Mouse (Mus musculus): ENCODE results near the gene Tmprss6. TPM values are rescaled to one million over a fixed set of nuclear protein-coding genes. Genes with fewer than 3 reads are reported as not detected.

Gene Tmprss6
- polyA plus RNA-seq, 1 experiment from 2014 or later: 0.78 TPM

DNA sequence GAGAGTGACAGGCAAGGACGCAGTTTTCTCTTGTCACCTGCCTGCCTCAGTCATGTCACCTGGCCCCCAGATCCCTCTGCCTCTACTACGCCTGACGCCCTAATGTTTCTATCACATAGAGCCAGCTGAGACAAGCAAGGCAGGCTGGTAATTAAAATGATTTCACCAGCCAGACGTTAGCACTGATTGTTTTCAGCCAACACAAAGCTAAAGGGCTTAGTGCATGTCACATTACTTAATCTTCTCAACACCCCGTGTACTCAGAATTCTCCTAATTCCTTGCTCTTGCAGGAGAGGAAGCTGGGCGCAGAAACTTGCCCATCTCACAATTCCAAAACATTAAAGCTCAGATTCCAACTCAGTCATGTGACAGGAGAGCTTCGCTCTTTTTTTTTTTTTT lies 40.0 kb upstream of the Tmprss6 start:
- no peak overlapping the region for H3K27ac ChIP-seq (ENCODE audit: low read depth, low read length)
- 74% methylated on average over 7 of the region's 7 CpGs for WGBS
- no peak overlapping the region for H3K4me3 ChIP-seq (ENCODE audit: low read depth, low read length)
- H3K4me2 ChIP-seq (ENCODE audit: low read depth, low read length): no peak overlapping the region
- H3K9ac ChIP-seq (replicated peaks; ENCODE audit: low read depth, low read length): no peak overlapping the region
- no peak for ATAC-seq (ENCODE audit: low read depth)
- no peaks in the 10 kb centered on the region for H3K36me3 ChIP-seq (ENCODE audit: control insufficient read depth, insufficient read depth, low read length)
- H3K4me1 ChIP-seq (ENCODE audit: control insufficient read depth, insufficient read depth, low read length): no peaks in the 10 kb centered on the region
- no peaks in the 10 kb centered on the region for H3K9me3 ChIP-seq (ENCODE audit: control insufficient read depth, low read length)
- no peaks in the 10 kb centered on the region for H3K27me3 ChIP-seq (ENCODE audit: control insufficient read depth, insufficient read depth, low read length)

DNA sequence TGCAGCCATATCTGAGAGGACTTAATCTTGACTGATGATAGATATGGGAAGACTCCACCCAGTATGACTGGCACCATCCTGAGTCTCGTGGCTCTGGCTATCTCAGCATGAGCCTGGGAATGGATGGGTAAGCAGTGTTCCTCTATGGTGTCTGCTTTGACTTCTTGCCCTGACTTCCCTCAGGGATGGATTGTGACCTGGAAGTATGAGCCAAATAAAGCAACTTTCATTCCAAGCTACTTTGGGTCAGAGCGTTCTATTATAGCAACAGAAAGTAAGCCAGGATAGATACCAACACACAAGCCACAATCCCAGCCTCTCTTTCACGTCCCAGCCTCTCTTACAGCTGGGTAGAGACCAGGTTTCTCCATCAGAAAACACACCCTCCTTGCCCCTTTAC lies 37.1 kb upstream of the Tmprss6 start:
- no peak for ATAC-seq (ENCODE audit: low read depth)

DNA sequence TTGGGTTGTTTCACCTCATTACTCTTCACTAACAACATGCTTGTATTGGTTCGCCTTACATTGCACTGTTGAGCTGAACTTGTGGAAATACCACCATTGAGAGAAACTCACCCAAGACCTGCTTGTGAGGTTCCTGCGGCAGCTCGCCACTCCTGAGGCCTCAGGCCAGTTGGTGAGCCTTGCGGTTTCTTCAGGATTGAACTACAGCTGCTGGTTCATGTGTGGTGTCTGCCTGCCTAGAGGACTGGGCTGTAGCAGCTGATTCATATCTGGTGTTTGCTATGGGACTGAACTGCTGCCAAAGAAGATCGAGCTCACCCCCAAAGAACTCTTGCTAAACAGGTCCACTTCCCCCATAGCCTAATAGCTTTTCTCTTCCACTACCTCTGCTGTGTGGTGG lies 36.4 kb upstream of the Tmprss6 start:
- 90% methylated on average over 5 of the region's 5 CpGs for WGBS

More for the DNA sequence above, 37.1 kb upstream of the Tmprss6 start:
- H3K9me3 ChIP-seq (ENCODE audit: control insufficient read depth, low read length): no peaks in the 10 kb centered on the region
- H3K27me3 ChIP-seq (ENCODE audit: control insufficient read depth, insufficient read depth, low read length): no peaks in the 10 kb centered on the region
- no peak overlapping the region for H3K9ac ChIP-seq (replicated peaks; ENCODE audit: low read depth, low read length)
- 88% methylated on average over 3 of the region's 3 CpGs for WGBS
- no peak overlapping the region for H3K27ac ChIP-seq (ENCODE audit: low read depth, low read length)
- no peak overlapping the region for H3K4me2 ChIP-seq (ENCODE audit: low read depth, low read length)
- H3K36me3 ChIP-seq (ENCODE audit: control insufficient read depth, insufficient read depth, low read length): no peaks in the 10 kb centered on the region
- H3K4me1 ChIP-seq (ENCODE audit: control insufficient read depth, insufficient read depth, low read length): no peaks in the 10 kb centered on the region
- H3K4me3 ChIP-seq (ENCODE audit: low read depth, low read length): no peak overlapping the region

DNA sequence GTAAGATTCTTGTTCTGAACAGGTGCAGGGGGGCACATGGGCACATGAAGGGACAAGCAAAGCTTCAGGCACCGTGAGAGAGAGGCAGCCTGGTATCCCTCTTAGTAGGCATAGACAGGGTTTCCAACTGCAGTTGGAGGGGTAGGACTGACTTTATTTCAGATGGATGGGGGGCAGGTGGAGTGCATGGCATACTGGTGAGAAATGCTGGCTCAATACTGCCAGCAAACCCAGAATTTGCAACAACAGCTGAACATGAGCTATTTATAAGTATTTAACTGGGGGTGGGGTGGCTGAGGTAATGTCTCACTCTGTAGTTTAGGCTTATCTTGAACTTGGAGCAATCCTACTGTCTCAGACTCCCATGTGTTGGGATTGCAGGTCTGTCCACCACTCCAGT lies 35.6 kb upstream of the Tmprss6 start:
- Histone ChIP-seq H3K9ac (replicated peaks; ENCODE audit: low read depth, low read length) (no peak overlapping the region), H3K27ac (ENCODE audit: low read depth, low read length) (no peak overlapping the region), H3K9me3 (ENCODE audit: control insufficient read depth, low read length) (no peaks in the 10 kb centered on the region), H3K4me3 (ENCODE audit: low read depth, low read length) (no peak overlapping the region), H3K4me1 (ENCODE audit: control insufficient read depth, insufficient read depth, low read length) (no peaks in the 10 kb centered on the region), H3K4me2 (ENCODE audit: low read depth, low read length) (no peak overlapping the region), H3K27me3 (ENCODE audit: control insufficient read depth, insufficient read depth, low read length) (no peaks in the 10 kb centered on the region), H3K36me3 (ENCODE audit: control insufficient read depth, insufficient read depth, low read length) (no peaks in the 10 kb centered on the region)
- ATAC-seq (ENCODE audit: low read depth): no peak
- 82% methylated on average over 1 of the region's 1 CpGs for WGBS

More for the DNA sequence above, 36.4 kb upstream of the Tmprss6 start:
- H3K9ac ChIP-seq (replicated peaks; ENCODE audit: low read depth, low read length): no peak overlapping the region
- no peak overlapping the region for H3K27ac ChIP-seq (ENCODE audit: low read depth, low read length)
- H3K4me3 ChIP-seq (ENCODE audit: low read depth, low read length): no peak overlapping the region
- H3K36me3 ChIP-seq (ENCODE audit: control insufficient read depth, insufficient read depth, low read length): no peaks in the 10 kb centered on the region
- H3K27me3 ChIP-seq (ENCODE audit: control insufficient read depth, insufficient read depth, low read length): no peaks in the 10 kb centered on the region
- no peaks in the 10 kb centered on the region for H3K4me1 ChIP-seq (ENCODE audit: control insufficient read depth, insufficient read depth, low read length)
- H3K4me2 ChIP-seq (ENCODE audit: low read depth, low read length): no peak overlapping the region
- H3K9me3 ChIP-seq (ENCODE audit: control insufficient read depth, low read length): no peaks in the 10 kb centered on the region
- no peak for ATAC-seq (ENCODE audit: low read depth)

DNA sequence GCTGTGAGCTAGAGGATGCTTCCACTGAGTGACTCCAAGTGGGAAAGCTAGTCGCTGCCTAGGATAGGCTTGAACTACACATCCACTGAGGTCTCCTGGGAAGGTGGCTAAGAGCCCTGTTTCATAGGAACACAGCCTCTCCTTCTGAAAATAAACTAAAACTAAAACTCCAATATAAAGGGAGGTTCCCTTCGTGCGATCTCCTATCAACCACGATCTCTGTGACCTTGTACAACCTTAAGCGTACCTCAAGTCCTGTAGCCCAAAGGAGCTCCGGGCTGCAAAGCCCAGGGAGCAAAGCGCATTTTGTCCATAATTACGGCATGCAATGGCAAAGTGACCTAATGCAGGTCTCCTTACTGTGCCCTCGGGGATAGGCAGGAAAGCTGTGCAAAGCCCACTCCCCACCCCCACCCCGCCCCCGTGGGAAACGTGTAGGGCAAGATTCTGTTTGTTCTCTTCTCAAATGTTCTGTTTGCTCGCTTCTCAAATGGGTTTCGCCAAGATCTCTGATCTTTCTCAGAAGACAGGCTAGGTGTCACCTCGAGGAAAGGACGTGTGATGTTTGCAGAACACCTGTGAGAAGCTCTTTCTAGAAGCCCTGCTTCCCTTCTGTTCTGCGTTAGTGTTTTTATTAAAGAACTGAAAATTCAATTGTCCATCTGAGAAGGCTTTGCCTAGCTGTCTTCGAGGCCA lies 34.2 kb upstream of the Tmprss6 start:
- Histone ChIP-seq H3K27me3 (ENCODE audit: control insufficient read depth, insufficient read depth, low read length) (no peaks in the 10 kb centered on the region), H3K36me3 (ENCODE audit: control insufficient read depth, insufficient read depth, low read length) (no peaks in the 10 kb centered on the region), H3K9me3 (ENCODE audit: control insufficient read depth, low read length) (no peaks in the 10 kb centered on the region), H3K4me2 (ENCODE audit: low read depth, low read length) (no peak overlapping the region), H3K4me1 (ENCODE audit: control insufficient read depth, insufficient read depth, low read length) (no peaks in the 10 kb centered on the region), H3K4me3 (ENCODE audit: low read depth, low read length) (no peak overlapping the region), H3K27ac (ENCODE audit: low read depth, low read length) (no peak overlapping the region), H3K9ac (replicated peaks; ENCODE audit: low read depth, low read length) (no peak overlapping the region)
- 89% methylated on average over 18 of the region's 18 CpGs for WGBS
- ATAC-seq (ENCODE audit: low read depth): no peak

DNA sequence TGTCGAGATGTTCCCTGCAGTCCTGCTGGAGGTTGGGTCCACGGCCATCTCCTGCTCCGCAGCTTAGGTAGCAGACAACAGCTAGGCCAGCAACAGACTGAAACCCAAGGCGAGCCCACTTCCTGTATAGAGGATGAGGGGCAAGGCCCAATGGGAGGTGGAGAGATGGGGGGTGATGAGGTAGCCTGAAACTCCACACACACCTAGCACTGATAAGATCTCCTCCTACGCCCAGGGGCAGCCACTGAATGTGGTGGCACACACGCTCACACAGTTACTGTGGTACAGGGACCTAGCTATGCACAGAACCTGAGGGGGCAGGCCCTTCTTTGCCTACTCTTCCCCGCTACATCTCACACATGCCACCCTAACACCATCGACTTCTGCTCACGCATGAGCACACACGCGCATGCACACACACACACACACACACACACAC lies 26.6 kb upstream of the Tmprss6 start, which contains the start of gene Il2rb:
Gene Il2rb (minus strand): TSS at position 304 of the 439 bp plus-strand sequence.
- H3K9me3 ChIP-seq (ENCODE audit: control insufficient read depth, low read length): no peaks in the 10 kb centered on the region
- H3K4me3 ChIP-seq (ENCODE audit: low read depth, low read length): no peak within 1 kb of the TSS
- H3K36me3 ChIP-seq (ENCODE audit: control insufficient read depth, insufficient read depth, low read length): no peaks in the 10 kb centered on the region
- H3K9ac ChIP-seq (replicated peaks; ENCODE audit: low read depth, low read length): no peak within 1 kb of the TSS
- ATAC-seq (ENCODE audit: low read depth): no peak
- H3K27me3 ChIP-seq (ENCODE audit: control insufficient read depth, insufficient read depth, low read length): no peaks in the 10 kb centered on the region
- H3K27ac ChIP-seq (ENCODE audit: low read depth, low read length): no peak within 1 kb of the TSS
- WGBS: 85% methylated on average over 11 of the region's 11 CpGs
- no peaks in the 10 kb centered on the region for H3K4me1 ChIP-seq (ENCODE audit: control insufficient read depth, insufficient read depth, low read length)
- no peak within 1 kb of the TSS for H3K4me2 ChIP-seq (ENCODE audit: low read depth, low read length)

DNA sequence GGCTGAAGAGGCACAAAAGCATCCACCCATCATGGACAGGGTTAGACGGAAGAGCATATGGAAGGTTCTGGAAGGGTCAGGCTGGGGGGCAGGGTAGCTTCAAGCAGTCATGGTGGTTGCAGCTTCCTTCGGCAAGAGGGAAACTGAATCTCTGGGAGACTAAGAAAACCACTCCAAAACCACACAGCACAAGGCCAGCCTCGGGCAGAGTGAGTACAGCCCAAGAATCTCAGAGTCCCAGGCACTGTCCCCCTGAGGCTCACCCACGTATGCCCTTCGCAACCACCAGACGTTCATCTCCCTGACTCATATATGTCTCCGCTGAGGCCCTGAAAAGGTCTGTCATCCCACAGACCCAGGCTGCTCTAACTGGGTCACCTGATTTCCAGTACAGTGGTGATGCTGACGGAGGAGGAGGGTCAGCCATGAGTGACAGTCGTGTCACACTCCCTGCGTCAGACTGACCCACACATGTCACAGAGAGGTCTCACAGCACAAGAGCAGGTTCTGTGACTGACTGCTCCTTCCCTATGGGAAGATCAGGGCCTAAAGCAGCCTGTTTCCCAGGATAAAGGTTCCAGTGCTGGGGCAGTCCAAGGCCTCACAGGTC lies 25.1 kb upstream of the Tmprss6 start:
- no peaks in the 10 kb centered on the region for H3K27me3 ChIP-seq (ENCODE audit: control insufficient read depth, insufficient read depth, low read length)
- 82% methylated on average over 10 of the region's 10 CpGs for WGBS
- H3K9ac ChIP-seq (replicated peaks; ENCODE audit: low read depth, low read length): no peak overlapping the region
- ATAC-seq (ENCODE audit: low read depth): no peak
- H3K4me2 ChIP-seq (ENCODE audit: low read depth, low read length): no peak overlapping the region
- H3K4me1 ChIP-seq (ENCODE audit: control insufficient read depth, insufficient read depth, low read length): no peaks in the 10 kb centered on the region
- H3K27ac ChIP-seq (ENCODE audit: low read depth, low read length): no peak overlapping the region
- H3K36me3 ChIP-seq (ENCODE audit: control insufficient read depth, insufficient read depth, low read length): no peaks in the 10 kb centered on the region
- H3K9me3 ChIP-seq (ENCODE audit: control insufficient read depth, low read length): no peaks in the 10 kb centered on the region
- no peak overlapping the region for H3K4me3 ChIP-seq (ENCODE audit: low read depth, low read length)

DNA sequence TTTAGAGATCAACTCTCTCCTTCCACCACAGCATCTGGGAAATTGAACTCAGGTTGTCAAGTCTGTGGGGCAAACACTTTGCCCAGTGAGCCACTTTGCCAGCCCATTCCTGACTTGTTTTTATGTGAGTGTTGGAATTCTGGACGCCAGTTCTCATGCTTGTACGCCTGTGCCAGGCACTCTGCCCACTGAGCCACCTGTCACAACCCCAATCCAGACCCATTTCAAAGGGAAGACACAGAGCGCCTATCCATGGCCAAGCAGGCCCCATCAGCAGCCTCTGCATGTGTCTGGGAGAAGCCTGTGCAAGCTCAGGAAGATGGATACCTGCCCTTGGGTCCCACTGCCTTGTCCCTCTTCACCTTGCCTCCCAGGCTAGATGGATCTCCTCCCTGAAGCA lies 22.9 kb upstream of the Tmprss6 start:
- no peak overlapping the region for H3K4me2 ChIP-seq (ENCODE audit: low read depth, low read length)
- H3K4me3 ChIP-seq (ENCODE audit: low read depth, low read length): no peak overlapping the region
- no peaks in the 10 kb centered on the region for H3K27me3 ChIP-seq (ENCODE audit: control insufficient read depth, insufficient read depth, low read length)
- H3K36me3 ChIP-seq (ENCODE audit: control insufficient read depth, insufficient read depth, low read length): no peaks in the 10 kb centered on the region
- no peak for ATAC-seq (ENCODE audit: low read depth)
- H3K9ac ChIP-seq (replicated peaks; ENCODE audit: low read depth, low read length): no peak overlapping the region
- 90% methylated on average over 3 of the region's 3 CpGs for WGBS
- H3K4me1 ChIP-seq (ENCODE audit: control insufficient read depth, insufficient read depth, low read length): no peaks in the 10 kb centered on the region
- no peaks in the 10 kb centered on the region for H3K9me3 ChIP-seq (ENCODE audit: control insufficient read depth, low read length)
- no peak overlapping the region for H3K27ac ChIP-seq (ENCODE audit: low read depth, low read length)

DNA sequence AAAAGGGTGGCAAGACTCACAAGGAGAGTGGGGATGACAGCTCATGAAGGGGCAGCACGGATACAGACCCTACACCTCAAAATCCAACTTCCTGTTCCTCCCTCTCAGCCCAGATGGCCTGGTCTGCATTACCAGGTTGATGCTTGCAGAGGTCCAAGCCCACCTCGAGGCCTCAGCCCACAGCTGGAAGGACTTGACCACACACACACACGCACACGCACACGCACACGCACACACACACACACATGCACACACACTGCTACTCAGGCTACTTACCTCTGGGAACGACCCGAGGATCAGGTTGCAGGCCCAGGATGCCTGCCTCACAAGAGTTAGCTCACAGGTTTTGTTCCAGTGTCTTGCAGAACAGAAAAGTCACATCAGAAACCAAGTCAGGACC lies 21.5 kb upstream of the Tmprss6 start:
- Histone ChIP-seq H3K9ac (replicated peaks; ENCODE audit: low read depth, low read length) (no peak overlapping the region), H3K27ac (ENCODE audit: low read depth, low read length) (no peak overlapping the region), H3K4me1 (ENCODE audit: control insufficient read depth, insufficient read depth, low read length) (no peaks in the 10 kb centered on the region), H3K4me2 (ENCODE audit: low read depth, low read length) (no peak overlapping the region), H3K27me3 (ENCODE audit: control insufficient read depth, insufficient read depth, low read length) (no peaks in the 10 kb centered on the region), H3K36me3 (ENCODE audit: control insufficient read depth, insufficient read depth, low read length) (no peaks in the 10 kb centered on the region), H3K9me3 (ENCODE audit: control insufficient read depth, low read length) (no peaks in the 10 kb centered on the region), H3K4me3 (ENCODE audit: low read depth, low read length) (no peak overlapping the region)
- WGBS: 81% methylated on average over 8 of the region's 8 CpGs
- ATAC-seq (ENCODE audit: low read depth): no peak
